Mouse (Mus musculus) gastrocnemius, postnatal 14 days (tissue): ENCODE measurements at regions not wholly inside any gene's neighbourhood (a gene's known extent, or its start where the extent isn't known, plus 50 kb on each side); places are given as distances from the start of the nearest gene placed in this dataset.
"Not testable (repeated sequence)": the region's sequence is repeated elsewhere in the genome, so short reads cannot be mapped to it uniquely, and the experiment has no call there.

Experiments
- DNase-seq: peaks from one replicate; pipeline ENCODE4 v3.0.0; 2021; ENCODE audit warnings: mixed read lengths
- intact Hi-C: fragments of 180-260 bp; cut with DNase I; formaldehyde crosslinking; loops from one replicate; pipeline ENCODE4 v1.15.1; 2025; ENCODE audit warnings: low total_unique reads

DNA sequence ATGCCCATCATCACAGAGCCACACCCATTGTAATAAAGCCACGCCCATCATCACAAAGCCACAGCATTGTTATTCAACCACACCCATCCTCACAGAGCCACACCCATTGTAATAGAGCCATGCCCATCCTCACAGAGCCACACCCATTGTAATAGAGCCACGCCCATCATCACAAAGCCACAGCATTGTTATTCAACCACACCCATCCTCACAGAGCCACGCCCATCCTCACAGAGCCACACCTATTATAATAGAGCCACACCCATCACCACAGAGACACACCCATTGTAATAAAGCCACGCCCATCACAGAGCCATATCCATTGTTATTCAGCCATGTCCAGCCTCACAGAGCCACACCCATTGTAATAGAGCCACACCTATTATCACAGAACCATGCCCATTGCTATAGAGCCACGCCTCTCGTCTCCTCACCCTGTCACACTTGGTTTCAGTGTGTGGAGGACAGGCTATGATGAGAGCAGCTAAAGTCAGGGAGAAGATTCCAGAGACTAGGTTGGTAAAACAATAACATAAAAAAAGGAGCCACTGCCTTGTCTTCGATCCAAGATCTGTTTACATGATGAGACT lies 85.6 kb downstream of the Gxylt1 start:
- no peak for DNase-seq
- intact Hi-C loops, result no loop called here

DNA sequence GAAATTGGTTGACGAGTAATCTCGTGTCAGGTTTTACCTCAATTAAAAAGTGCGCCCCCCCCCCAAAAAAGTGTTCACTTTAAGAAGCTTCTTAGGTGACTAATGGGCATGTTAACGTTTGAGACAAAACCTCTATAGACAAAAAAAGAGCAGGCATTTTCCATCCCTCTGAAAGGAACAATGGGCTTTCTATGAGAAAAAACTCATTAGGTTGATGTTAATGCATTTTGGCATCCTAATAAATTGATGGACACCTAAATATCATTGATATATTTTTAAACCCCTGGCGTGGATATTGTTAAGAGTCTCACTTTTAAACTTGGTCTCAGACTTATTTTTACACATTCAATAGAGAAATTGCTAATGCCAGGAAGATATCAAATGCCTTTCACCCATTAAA lies 98.8 kb downstream of the Gxylt1 start:
- intact Hi-C loops, result no loop called here
- DNase-seq, result no peak

- DNase-seq, result no peak
- intact Hi-C loops, result no loop called here
Measured at GRCm38 (mm10) chr15:93168784-93169183, 106.2 kb downstream of the Gxylt1 start.

GRCm38 (mm10) chr15:93167451-93167850 lies 107.5 kb downstream of the Gxylt1 start:
- intact Hi-C loops, result no loop called here
- DNase-seq, result no peak

DNA sequence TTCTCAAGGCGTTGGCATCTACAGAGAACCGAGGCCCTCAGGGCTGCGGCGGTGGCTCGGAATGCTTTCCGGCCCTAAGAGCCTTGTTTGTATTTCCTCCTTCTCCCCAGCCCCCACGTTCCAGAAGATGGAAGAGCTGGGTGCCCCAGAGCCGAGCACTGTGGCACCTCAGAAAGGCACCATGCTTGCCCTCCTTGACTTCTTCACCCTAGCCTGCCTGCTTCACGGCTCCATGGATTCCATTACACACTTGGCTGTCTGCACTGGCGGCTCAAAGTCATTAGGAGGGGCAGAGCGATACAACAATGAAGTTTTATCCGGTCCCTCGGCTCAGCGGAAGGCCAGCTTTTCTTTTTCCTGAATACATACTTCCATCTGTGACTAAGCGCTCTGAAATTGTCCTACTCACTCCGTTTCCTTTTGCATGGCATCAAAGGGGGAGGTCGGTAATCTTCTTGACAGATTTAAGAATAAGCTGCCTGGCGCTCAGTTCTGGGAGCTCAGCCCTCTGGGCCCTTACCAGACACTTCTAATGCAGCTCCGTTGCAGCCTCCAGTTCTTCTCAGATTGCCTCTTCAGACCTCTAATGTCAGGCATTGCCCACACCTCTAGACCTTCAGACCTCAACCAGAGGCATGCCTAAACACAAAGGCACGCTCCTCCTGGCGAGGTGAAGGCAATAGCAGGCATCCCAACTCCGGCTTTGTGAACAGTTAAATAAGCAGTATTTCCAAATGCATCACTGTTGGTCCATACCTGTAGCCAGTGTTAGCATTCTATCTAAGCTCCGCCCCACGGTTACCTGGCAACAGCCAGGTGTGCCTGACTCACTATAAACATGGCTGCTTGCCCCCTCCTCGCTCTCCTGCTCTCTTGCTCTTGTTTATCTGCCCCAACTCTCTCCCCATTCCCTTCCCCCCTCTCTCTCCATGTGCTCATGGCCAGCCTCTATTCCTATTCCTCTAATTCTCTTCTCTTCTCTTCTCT lies 112.8 kb downstream of the Gxylt1 start:
- DNase-seq, result no peak
- intact Hi-C loops, result no loop called here

- no peak for DNase-seq
- intact Hi-C loops, result no loop called here
Measured at GRCm38 (mm10) chr15:93161329-93161728, 113.7 kb downstream of the Gxylt1 start.

DNA sequence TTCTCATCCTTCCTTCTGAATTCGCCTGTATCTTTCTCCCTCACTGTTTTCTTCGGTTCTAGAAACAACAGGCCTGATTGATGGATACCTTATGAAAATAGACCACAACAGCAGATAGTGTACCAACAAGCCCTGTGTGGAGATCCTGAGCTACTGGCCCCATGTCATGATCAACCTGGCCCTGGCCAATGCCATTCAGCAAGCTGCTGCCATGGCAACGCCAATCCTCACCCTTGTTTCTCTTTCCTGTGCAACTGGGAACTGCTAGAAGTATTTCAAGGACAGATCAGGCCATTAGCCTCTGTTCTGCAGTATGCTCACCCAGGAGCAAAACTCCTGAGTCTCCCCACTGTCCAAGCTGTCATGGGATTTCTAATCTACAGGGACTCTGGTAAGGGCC lies 119.2 kb downstream of the Gxylt1 start:
- no peak for DNase-seq
- intact Hi-C loops, result no loop called here

DNA sequence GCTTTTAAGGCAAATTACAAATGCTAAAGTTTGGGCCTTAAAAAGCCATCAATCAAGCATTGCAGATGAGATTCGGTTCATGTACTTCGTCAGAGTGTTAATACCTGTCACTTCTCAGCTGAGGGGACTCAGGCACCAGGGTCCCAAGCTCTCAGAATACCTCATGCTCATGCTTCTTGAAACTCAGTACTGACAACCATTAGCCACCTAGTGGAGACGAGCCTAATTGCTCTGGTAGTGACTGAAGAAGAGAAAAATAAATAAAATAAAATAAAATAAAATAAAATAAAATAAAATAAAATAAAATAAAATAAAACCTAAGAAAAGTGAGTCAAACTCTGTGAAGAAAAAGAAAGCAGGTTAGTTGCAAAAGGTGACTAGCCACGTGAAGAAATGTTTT lies 121.0 kb downstream of the Gxylt1 start:
- intact Hi-C loops, result no loop called here
- DNase-seq, result no peak

DNA sequence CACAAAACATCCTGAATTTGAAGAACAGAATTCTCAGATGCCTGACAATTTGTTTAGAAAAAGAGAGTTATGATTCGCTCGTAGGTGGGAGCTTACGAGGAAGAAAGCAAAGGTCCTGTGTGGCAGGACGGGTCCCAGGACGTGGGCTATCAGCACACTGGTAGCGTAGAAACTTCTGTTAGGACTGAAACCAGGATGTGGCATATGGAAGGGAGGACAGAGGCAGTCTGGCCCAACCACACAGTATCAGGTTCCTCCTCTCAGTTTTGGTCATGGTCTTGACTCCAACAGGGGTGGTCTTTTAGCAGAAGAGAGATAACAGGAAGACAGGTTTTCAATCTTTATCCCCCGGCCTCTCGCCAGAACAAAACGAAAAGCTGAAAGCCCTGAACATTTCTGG lies 130.1 kb downstream of the Gxylt1 start:
- no peak for DNase-seq
- intact Hi-C loops, result no loop called here

- DNase-seq, result no peak
- intact Hi-C loops, result no loop called here
Measured at GRCm38 (mm10) chr15:93144264-93144663, 130.7 kb downstream of the Gxylt1 start.

DNA sequence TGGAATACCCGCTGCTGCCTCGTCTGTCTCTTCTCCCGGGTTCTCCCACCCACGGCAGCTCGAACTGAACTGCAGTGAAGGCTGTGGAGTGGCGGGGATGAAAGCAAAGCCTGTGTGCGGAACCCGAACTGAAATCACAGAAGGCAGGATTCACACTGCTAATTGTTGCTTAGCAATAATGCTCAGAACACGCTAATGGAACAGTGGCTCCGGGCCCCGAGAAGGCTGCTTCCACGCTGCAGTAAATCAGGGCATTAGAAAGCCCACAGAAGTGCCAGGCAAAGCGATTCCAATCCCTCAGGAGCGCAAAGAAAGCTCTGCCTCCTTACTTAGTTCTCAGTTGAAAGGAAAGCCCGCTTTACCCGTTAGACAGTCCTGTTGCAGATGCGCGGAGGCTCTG lies 141.6 kb downstream of the Gxylt1 start:
- no peak for DNase-seq

GRCm38 (mm10) chr15:93131056-93131455 lies 143.9 kb downstream of the Gxylt1 start:
- intact Hi-C loops, result no loop called here
- no peak for DNase-seq

More for the DNA sequence above, 141.6 kb downstream of the Gxylt1 start:
- intact Hi-C loops, result no loop called here

DNA sequence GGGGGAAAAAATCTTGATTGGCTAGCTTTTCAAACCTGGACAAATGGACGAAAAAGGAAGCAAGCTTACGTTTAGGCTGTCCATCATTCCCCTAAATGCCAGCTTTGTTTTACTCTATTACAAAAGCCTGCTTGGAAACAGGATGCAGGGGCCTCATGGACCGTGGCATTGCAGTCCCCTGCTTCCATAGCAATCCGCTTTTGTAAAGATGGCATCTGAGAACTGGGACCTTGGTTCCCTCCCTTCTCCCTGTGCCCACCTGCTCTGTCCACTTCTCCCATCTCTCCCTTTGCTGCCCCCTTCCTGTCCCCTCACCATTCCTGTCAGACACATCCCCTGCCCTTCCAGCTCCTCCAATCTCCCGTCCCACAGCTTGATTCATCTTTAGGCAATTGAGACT lies 149.7 kb downstream of the Gxylt1 start:
- intact Hi-C loops, result no loop called here
- DNase-seq, result no peak

DNA sequence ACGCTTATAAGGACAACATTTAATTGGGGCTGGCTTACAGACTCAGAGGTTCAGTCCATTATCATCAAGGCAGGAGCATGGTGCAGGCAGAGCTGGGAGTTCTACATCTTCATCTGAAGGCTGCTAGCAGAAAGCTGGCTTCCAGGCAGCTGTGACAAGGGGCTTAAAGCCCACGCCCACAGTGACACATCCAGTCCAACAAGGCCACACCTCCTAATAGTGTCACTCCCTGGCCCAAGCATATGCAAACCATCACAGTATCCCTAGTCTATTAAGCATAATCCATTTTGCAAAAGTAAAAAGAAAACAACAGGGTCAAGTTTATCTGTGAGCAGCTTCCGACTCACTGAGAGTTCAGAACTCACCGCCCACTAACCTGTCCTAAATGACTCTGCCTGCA lies 153.8 kb downstream of the Gxylt1 start:
- intact Hi-C loops, result no loop called here
- no peak for DNase-seq

- intact Hi-C loops, result not testable (repeated sequence)
Measured at GRCm38 (mm10) chr15:93117806-93118205, 157.2 kb downstream of the Gxylt1 start.

DNA sequence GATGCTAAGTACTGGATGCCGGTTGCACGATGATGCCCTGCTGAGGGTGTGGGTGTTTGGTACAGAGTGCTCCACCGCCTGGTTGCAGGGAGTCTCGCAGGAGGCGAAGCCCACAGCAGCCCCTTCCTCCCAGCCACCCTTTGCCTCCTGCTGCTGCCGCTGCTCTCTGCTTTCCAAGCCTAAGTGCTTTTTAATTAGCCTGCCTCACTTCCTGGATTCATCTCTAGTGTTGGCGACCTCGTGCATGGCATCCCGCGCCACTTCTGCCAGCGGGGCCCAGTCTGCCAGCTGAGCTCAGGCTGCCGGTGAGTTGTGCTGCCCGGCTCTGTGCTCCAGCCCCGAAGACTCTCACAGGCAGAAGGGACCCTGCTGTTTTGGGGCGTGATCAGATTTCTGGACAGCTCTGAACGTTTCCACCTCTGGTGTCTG lies 159.3 kb downstream of the Gxylt1 start:
- DNase-seq, result no peak
- intact Hi-C loops, result no loop called here

More at GRCm38 (mm10) chr15:93117806-93118205, 157.2 kb downstream of the Gxylt1 start:
- not testable (repeated sequence) for DNase-seq

- DNase-seq, result no peak
- intact Hi-C loops, result no loop called here
Measured at GRCm38 (mm10) chr15:93104936-93105335, 170.0 kb downstream of the Gxylt1 start.

DNA sequence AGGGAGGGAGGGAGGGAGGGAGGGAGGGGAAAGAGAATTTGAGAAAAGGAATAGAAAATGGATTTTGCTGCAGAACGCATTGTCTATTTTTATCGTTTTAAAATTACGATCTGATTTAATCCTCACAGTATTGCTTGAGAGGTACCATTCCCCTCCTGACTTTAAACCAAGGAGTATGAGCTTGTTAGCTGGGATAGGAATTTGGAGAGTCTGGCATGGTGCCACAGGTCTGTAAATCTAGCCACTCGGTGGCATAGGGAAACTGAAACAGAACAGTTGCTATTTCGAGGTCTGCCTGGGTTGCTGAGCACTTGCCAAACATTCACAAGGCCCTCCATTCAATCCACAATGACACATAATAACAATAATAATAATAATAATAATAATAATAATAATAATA lies 171.6 kb downstream of the Gxylt1 start:
- DNase-seq, result no peak
- intact Hi-C loops, result no loop called here

DNA sequence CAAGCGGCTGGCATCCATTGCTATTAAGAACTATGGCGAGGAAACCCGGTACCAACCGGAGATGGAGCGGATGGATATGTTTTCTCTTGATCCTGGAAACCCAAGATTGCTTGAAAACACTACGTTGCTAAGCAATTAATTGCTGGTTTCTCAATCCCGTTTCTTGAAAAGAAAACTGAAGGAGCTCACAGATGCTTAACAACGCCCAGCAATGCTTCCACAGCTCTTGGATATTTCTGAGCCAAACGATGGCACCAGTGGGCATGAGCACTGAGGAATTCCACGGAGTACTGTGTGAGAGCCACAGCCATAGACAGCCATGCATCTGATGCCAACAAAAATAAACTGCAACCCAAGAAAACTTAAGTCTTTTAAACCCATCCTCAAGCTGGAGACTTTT lies 173.1 kb downstream of the Gxylt1 start:
- DNase-seq, result no peak
- intact Hi-C loops, result no loop called here

- DNase-seq, result no peak
- intact Hi-C loops, result no loop called here
Measured at GRCm38 (mm10) chr15:93100837-93101236, 174.1 kb downstream of the Gxylt1 start.

DNA sequence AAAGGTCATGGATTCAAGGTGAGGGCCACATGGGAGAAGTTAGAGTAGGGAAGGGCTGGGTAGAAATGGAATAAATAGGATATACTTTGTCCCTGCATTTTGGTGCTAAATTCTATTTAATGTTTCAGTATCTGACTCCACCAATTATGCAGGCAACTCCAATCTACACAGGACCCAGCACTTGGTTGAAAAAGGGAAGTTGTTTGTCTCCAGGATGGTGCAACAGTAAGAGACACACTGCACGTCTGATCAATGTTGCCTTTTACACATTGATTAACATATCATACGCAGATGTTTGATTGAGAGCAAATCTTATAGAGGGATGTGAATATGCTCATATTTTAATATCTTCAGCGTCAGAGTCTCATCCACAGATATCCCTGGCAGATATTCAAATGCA lies 175.1 kb downstream of the Gxylt1 start:
- intact Hi-C loops, result no loop called here
- DNase-seq, result no peak
